Mouse (Mus musculus) naive thymus-derived CD4-positive, alpha-beta T cell, adult 5 months (primary cell): ENCODE results near the gene Vmn1r233. TPM values are rescaled to one million over a fixed set of nuclear protein-coding genes. Genes with fewer than 3 reads are reported as not detected.

Experiments used
- polyA plus RNA-seq: library from polyadenylated mRNA; unstranded; fragments of 100-300 nt; shearing (Covaris generic); gene quantifications from one replicate; pipeline ENCODE4 v1.2.1, GENCODE M21; 2017

Gene Vmn1r233
- polyA plus RNA-seq: 0.20 TPM

DNA sequence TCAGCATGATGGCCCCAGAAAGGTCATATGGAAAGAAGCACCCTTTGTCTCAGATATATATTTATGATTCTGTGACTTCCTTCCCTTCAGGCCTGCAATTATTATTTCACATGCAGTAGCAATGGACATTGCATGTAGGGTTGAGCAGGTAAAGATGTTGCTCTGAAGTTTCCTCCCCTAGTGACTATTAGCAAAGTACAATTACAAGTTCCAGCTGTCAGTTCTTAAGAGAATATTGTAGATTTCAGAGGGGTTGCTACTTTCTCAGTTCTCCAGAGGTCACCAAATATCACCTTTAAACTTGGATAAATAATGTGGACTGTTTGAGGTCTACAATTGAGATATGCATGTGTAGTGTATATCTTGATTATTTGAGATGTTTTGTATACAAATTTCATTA lies at the start of gene Vmn1r233:
TSS of gene Vmn1r233 (minus strand) at position 101 of the 400 bp plus-strand sequence.

DNA sequence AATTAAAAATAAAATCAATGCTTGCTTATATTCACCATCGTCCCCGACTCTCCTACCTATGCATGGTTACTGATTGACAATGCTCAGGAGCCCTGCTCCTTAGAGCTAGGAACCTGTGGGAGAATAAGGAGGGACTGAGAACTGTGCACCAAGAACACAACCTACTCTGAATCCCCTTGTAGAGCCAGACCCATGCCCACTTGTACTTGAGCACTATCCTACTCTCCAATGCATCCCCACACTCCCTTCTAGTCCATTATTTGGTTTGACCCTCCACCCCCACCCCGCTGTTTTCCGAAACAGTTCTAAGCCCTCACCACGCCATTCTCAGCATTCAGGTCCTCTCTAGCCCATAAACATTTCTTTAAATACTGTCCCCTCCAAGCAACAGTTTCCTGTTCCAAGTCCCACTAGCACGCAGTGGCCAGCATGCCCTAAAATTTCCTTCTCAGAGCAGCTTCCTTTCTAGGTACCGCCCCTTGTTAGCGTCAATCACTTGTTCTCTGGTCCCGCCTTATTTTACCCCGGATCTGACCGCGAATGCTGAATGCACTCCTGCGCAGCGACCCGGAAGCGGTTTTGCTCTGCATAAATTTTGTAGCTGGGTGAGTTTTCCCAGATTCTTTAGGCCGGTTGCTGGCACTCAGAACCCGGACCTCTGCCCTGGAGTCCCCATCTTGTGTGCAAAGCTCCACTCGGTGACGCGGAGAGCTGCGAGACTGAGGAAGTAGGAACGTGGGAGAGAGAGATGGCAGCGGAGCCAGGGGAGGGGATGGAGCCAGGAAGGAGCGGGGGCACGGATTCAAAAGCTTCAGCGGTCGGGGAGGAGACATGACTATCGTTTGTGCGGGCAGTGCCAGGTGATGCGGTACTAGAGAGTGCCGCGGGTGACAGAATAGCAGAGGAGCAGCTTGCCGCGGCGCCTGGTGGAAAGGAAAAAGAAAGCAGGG lies 12.4 kb upstream of the Vmn1r233 start, which contains the start of gene Zfp160:
TSS of gene Zfp160 (plus strand) at position 522 of the 950 bp plus-strand sequence.

DNA sequence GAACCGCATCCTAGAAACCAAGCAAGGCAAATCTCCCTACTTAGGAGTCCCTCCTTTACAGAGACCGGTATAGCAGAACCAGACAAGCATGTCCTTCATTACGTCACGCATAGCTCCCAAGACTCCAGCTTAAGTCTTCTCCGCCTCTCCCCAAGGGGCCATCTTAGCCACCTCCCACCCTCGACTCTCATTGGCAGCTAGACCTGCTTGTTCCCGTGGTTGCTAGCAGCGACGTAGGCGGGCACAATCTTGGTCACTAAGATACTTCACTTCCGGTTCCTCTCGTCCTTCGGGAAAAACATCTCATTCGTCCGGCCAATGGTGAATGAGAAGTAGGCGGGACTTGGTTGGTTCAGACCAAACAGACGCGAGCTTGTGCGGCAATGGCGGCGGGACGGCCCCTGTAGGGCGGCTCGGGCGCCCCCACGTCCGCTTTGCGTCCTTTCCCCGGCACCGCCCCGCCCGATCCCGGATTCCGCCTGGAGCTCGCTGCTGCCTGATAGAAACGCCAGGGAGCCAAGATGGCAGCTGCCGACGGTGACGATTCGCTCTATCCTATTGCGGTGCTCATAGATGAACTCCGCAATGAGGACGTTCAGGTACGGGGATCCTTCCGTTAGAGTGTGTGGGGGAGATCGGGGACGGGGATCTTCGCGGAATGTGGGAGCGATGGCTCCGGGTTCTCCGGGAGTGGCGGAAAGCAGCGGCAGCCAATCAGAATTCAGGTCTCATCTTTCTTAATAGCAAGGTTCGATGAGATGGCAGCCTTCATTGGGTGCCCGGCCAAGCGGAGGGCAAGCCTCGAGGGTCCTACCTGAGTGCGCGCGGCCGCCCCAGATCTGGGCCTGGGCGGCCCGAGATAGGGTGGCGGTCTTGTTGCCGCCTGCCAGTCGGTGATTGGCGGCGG lies 51.0 kb downstream of the Vmn1r233 start, which contains the start of gene Ppp2r1a:
TSS of gene Ppp2r1a (plus strand) at position 327 of the 907 bp plus-strand sequence.

Other genes starting within 250 kb of the Vmn1r233 start
- not detected for gene Vmn1r228, start 210.3 kb downstream of the Vmn1r233 start, polyA plus RNA-seq
- gene Vmn1r229, start 184.9 kb downstream of the Vmn1r233 start, polyA plus RNA-seq: not detected
- gene Vmn1r230, start 156.0 kb downstream of the Vmn1r233 start, polyA plus RNA-seq: not detected
- not detected for gene Vmn1r231, start 91.4 kb downstream of the Vmn1r233 start, polyA plus RNA-seq
- gene Vmn1r232, start 76.8 kb downstream of the Vmn1r233 start, polyA plus RNA-seq: not detected
- 255 TPM for gene Ppp2r1a, start 51.2 kb downstream of the Vmn1r233 start, polyA plus RNA-seq
- gene Zfp160, start 12.4 kb upstream of the Vmn1r233 start, polyA plus RNA-seq: 8.6 TPM
- not detected for gene Vmn1r234, start 229.6 kb upstream of the Vmn1r233 start, polyA plus RNA-seq